Mouse (Mus musculus) intestine, embryonic 14.5 days (tissue): ENCODE data around the gene Ttc26. TPM values are rescaled to one million over a fixed set of nuclear protein-coding genes. Genes with fewer than 3 reads are reported as not detected.
A peak's percentile ranks its signal among the peaks of the same experiment; 100 is the strongest.

Experiments used
- ATAC-seq: fragments of 200-750 bp; cut with Nextera tagmentation; replicated peaks from 2 replicates; pipeline ENCODE4 v1.8.0; 2017; ENCODE audit warnings: low read depth, moderate number of reproducible peaks, moderate TSS enrichment, moderate library complexity; ENCODE audit not compliant: low FRiP score, low TSS enrichment
- DNase-seq: peaks from one replicate; pipeline ENCODE4 v3.0.0-alpha.2; 2018; ENCODE audit warnings: low spot score
- H3K27ac ChIP-seq: fragments of 300-500 bp; sonication (generic); 2 replicates; pipeline ENCODE4 v1.5.1; 2014; ENCODE audit warnings: low read depth, mild to moderate bottlenecking, control low read depth
- H3K27me3 ChIP-seq: fragments of 300-500 bp; sonication (generic); replicated peaks from 2 replicates; pipeline ENCODE4 v1.6.1; 2014; ENCODE audit warnings: low read length, control low read depth; ENCODE audit not compliant: control insufficient read depth, insufficient read depth
- H3K36me3 ChIP-seq: fragments of 300-500 bp; sonication (generic); 2 replicates; pipeline ENCODE4 v1.6.1; 2014; ENCODE audit warnings: low read length, control low read depth; ENCODE audit not compliant: control insufficient read depth, insufficient read depth
- H3K4me1 ChIP-seq: fragments of 300-500 bp; sonication (generic); replicated peaks from 2 replicates; pipeline ENCODE4 v1.6.1; 2014; ENCODE audit warnings: low read length, control low read depth, mixed read lengths; ENCODE audit not compliant: control insufficient read depth, insufficient read depth
- H3K4me2 ChIP-seq: fragments of 300-500 bp; sonication (generic); 2 replicates; pipeline ENCODE4 v1.6.1; 2014; ENCODE audit warnings: low read length
- H3K4me3 ChIP-seq: fragments of 300-500 bp; sonication (generic); 2 replicates; pipeline ENCODE4 v1.5.1; 2014; ENCODE audit warnings: low read depth, low read length, control low read depth, mixed read lengths
- H3K9ac ChIP-seq: fragments of 300-500 bp; sonication (generic); 2 replicates; pipeline ENCODE4 v1.6.1; 2014; ENCODE audit warnings: mild to moderate bottlenecking, low read length
- H3K9me3 ChIP-seq: fragments of 300-500 bp; sonication (generic); 2 replicates; pipeline ENCODE4 v1.6.1; 2016; ENCODE audit warnings: low read length, control low read depth; ENCODE audit not compliant: control insufficient read depth
- WGBS: fragments of 180-500 bp; shearing (Covaris S2); extraction: QIAGEN DNeasy Blood & Tissue Kit; methylation state at CpG from one replicate; pipeline ENCODE4 v1.1.7; 2014; 5-methylcytosine and 5-hydroxymethylcytosine counted together
- polyA plus RNA-seq: library from polyadenylated mRNA; unstranded; fragments of >200 nt; fragmentation: Nextera tagmentation; extraction: Ambion mirVana; gene quantifications from 2 replicates; pipeline ENCODE4 v1.2.1, GENCODE M21; 2014

The Ttc26 gene
- polyA plus RNA-seq, 1 experiment from 2014 or later = 5.0 TPM

DNA sequence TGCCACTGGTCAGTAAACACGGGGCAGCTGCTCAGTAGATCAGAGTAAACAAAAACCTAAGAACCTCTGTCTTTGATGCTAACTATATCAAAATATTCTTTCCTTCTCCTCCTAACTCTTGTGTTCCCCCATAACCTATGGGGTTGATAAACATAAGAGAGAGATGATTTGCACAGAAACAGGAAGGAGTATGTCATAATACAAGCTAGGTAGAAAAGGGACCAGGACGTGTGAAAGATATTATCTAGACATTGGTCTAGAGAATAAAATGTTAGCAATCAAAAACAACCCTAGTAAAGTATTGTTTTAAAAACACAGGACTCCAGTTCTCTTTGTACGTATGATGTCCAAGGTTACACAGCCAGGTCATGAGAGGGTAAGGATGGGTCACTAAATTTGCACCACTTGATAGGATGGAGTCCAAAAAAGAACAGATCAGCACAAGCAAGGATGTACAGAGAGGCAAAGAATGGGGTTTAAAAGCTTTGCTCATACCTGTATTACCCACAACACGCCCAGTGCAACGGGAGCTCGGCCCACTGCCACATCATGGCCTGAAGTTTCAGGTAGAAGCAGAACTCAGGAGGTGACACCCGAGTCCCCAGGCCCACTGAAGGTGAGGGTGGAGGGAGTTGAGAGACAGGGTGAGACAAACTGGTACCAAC, 37.1 kb upstream of the Ttc26 start:
- H3K4me1 ChIP-seq = no peaks in the 10 kb centered on the region
- WGBS = 78% methylated on average over 7 of the region's 7 CpGs
- H3K9me3 ChIP-seq = no peaks in the 10 kb centered on the region
- no peak overlapping the region for H3K4me2 ChIP-seq
- DNase-seq (no peak), ATAC-seq (no peak)
- no peak overlapping the region for H3K9ac ChIP-seq
- no peaks in the 10 kb centered on the region for H3K27me3 ChIP-seq
- H3K4me3 ChIP-seq = no peak overlapping the region
- no peaks in the 10 kb centered on the region for H3K36me3 ChIP-seq
- no peak overlapping the region for H3K27ac ChIP-seq

DNA sequence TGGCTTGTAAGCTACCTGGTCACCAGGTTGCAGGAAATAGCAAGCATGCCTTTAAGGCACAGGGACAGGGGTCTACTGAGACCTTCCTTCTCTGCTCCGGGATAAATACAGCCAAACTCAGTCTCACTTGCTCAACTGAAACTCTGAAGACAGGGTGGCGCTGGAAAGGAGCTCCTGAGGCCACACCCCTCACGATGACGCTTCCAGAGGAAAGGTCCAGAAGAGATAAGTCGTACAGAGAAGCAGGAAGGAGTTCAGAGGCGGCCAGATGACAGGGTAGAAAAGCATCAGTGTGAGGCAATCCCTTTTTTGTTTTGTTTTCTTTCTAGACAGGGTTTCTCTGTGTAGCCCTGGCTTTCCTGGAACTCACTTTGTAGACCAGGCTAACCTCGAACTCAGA, 35.5 kb upstream of the Ttc26 start:
- Histone ChIP-seq H3K9ac (no peak overlapping the region), H3K27ac (no peak overlapping the region), H3K36me3 (no peaks in the 10 kb centered on the region), H3K4me1 (no peaks in the 10 kb centered on the region), H3K9me3 (no peaks in the 10 kb centered on the region), H3K4me2 (no peak overlapping the region), H3K27me3 (peaks cover 3% of the 10 kb centered on the region; the same call in 1 of the 2 replicates), H3K4me3 (no peak overlapping the region)
- no peak for DNase-seq
- WGBS = 42% methylated on average over 7 of the region's 7 CpGs
- ATAC-seq = 0 out of 2 replicates have a peak, but pooled peaks have one; percentile 37

DNA sequence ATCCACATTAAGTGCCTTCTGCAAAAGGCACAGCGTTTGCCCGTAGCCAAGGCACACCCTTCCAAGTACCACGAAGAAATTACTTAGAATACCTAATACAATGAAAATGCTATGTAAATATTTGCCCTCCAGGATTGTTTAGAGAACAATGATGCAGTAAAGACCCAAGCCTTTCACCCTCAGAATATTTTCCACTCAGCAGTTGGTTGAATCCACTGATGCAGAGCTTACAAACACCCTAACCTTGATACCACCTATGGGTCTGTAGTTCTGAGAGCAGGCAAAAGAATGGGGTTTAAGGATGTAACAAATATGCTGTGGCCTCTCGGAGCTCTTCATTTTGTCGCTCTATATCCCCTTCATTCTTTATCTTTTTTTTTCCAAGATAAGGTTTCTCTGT, 33.4 kb upstream of the Ttc26 start:
- no peak overlapping the region for H3K4me2 ChIP-seq
- no peak overlapping the region for H3K9ac ChIP-seq
- no peak overlapping the region for H3K4me3 ChIP-seq
- H3K36me3 ChIP-seq = no peaks in the 10 kb centered on the region
- no peaks in the 10 kb centered on the region for H3K9me3 ChIP-seq
- H3K27ac ChIP-seq = no peak overlapping the region
- 72% methylated on average over 5 of the region's 5 CpGs for WGBS
- H3K27me3 ChIP-seq = peaks cover 22% of the 10 kb centered on the region
- ATAC-seq (no peak), DNase-seq (no peak)
- no peaks in the 10 kb centered on the region for H3K4me1 ChIP-seq

DNA sequence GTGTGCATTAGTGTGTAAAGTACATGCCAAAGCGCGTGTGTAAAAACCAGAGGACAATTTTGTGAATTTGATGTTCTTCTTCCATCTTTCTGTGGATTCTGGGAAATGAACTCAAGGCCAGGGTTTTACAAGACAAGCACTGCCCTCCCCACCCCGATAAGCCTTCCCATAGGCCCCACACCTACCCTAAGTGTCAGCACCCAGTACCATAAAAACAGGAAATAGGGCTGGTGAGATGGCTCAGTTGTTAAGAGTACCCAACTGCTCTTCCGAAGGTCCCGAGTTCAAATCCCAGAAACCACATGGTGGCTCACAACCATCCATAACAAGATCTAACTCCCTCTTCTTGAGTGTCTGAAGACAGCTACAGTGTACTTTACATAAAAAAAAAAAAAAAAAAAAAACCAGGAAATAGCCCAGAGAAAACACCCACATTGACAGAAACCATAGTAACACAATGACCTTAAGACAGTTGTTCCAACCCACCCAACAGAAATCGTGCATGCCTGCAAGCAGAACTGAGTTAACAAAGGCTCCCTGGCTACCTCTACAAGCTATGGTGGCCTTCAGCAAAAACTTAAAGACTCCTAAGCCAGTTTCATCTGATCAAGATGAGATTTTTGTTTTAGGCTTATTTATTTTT, 32.3 kb upstream of the Ttc26 start:
- Histone ChIP-seq H3K4me1 (no peaks in the 10 kb centered on the region), H3K4me2 (no peak overlapping the region), H3K9me3 (no peaks in the 10 kb centered on the region), H3K4me3 (no peak overlapping the region), H3K36me3 (no peaks in the 10 kb centered on the region), H3K27me3 (peaks cover 32% of the 10 kb centered on the region), H3K9ac (no peak overlapping the region), H3K27ac (no peak overlapping the region)
- no peak for DNase-seq
- no peak for ATAC-seq
- WGBS = 90% methylated on average over 6 of the region's 6 CpGs

DNA sequence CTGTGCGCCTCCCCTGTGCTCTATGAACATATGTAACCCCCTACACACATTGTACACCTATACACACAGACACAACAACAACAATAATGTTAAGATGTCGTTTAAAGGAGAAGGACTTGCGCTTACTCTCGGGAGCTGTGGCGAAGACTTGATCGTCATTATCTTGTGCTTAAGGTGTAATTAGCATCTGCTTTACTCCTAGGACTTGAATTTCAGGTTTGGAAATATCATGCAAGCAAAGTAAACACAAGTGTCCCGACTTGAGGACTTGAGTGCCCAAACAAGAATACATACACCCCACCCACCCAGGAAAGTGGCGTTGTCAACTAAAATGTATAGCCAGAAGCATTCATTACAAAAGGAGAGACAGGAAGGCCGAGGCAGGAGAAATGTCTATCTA, 31.5 kb upstream of the Ttc26 start:
- H3K27me3 ChIP-seq = peaks cover 40% of the 10 kb centered on the region
- peaks cover 2% of the 10 kb centered on the region; the same call in 1 of the 2 replicates for H3K4me1 ChIP-seq
- H3K9ac ChIP-seq = no peak overlapping the region
- no peak overlapping the region for H3K4me2 ChIP-seq
- DNase-seq (no peak), ATAC-seq (no peak)
- no peak overlapping the region for H3K27ac ChIP-seq
- H3K4me3 ChIP-seq = no peak overlapping the region
- H3K36me3 ChIP-seq = no peaks in the 10 kb centered on the region
- WGBS = 71% methylated on average over 9 of the region's 9 CpGs
- H3K9me3 ChIP-seq = no peaks in the 10 kb centered on the region

DNA sequence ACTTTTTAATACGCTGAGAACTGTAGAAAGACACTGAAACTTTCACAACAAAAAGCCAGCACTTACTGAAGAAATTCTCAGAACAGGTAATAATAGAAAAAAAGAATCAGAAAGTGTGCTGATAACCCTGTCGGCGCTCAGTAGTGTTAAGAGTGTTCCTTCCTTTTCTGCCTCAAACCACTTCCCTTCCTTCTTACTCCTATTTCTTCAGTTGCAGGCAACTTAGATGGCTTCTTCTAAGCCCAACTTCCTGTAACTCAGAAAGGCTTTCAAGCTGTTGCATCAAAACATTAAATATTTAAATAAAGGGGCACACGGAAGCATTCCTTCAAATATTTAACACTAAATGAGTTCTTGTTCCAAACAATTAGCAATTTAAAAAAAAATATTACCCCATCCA, 29.3 kb upstream of the Ttc26 start:
- H3K9ac ChIP-seq = no peak overlapping the region
- ATAC-seq (no peak), DNase-seq (no peak)
- no peaks in the 10 kb centered on the region for H3K36me3 ChIP-seq
- WGBS = 57% methylated on average over 4 of the region's 4 CpGs
- H3K27me3 ChIP-seq = peaks cover 58% of the 10 kb centered on the region
- no peak overlapping the region for H3K4me3 ChIP-seq
- H3K4me2 ChIP-seq = no peak overlapping the region
- no peak overlapping the region for H3K27ac ChIP-seq
- no peaks in the 10 kb centered on the region for H3K9me3 ChIP-seq
- H3K4me1 ChIP-seq = peaks cover 6% of the 10 kb centered on the region; the same call in 1 of the 2 replicates

DNA sequence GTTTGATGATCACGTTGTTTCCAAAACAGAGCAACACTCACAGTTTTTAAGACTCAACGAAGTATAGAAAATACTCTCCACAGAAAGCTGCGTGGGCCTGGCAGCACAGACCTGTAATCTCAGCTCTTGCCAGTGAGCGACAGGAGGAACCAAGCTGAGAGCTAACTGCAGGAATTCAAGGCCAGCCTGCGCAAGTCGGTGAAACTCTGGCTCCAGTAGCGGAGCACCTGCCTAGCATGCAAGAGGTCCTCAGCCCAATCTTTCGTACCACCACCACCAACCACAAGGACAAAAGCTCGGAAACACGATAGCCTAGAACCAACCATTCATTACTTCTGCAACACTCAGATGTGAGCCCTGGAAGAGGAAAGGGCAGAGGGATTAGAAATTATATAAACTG, 28.8 kb upstream of the Ttc26 start:
- WGBS = 22% methylated on average over 10 of the region's 10 CpGs

DNA sequence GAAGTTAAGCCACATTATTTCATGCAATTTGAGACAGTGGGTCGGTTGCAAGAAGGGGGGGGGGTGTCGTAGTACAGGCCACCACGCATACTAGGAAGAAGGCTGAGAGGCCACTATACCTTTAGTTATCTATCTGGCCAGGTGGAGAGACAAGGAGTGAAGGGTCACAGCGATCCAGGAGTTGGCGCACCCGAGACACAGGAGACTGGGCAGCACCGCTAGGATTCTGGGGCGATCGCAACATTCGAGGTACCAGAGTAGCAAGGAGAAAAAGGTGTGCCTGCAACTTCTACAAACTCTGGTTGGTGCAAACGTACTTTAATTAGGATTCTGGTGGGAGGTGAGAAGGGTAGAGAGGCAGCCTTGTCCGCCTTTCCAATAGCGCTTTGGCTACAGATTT, 28.1 kb upstream of the Ttc26 start:
- DNase-seq (no peak), ATAC-seq (no peak)
- Histone ChIP-seq H3K9me3 (no peaks in the 10 kb centered on the region), H3K27me3 (peaks cover 58% of the 10 kb centered on the region), H3K36me3 (no peaks in the 10 kb centered on the region), H3K4me3 (peak overlapping the region; percentile 74), H3K27ac (no peak overlapping the region), H3K9ac (no peak overlapping the region; the same call in 1 of the 2 replicates), H3K4me2 (peak overlapping the region; percentile 68), H3K4me1 (peaks cover 6% of the 10 kb centered on the region; the same call in 1 of the 2 replicates)
- WGBS = 12% methylated on average over 13 of the region's 13 CpGs

More for the DNA sequence above, 28.8 kb upstream of the Ttc26 start:
- no peak overlapping the region for H3K4me2 ChIP-seq
- H3K27me3 ChIP-seq = peaks cover 58% of the 10 kb centered on the region
- H3K27ac ChIP-seq = no peak overlapping the region
- DNase-seq (no peak), ATAC-seq (no peak)
- H3K36me3 ChIP-seq = no peaks in the 10 kb centered on the region
- H3K9ac ChIP-seq = no peak overlapping the region
- H3K4me1 ChIP-seq = peaks cover 6% of the 10 kb centered on the region; the same call in 1 of the 2 replicates
- 0 out of 2 replicates have a peak overlapping the region, but pooled peaks have one; percentile 74 for H3K4me3 ChIP-seq
- no peaks in the 10 kb centered on the region for H3K9me3 ChIP-seq
